Mouse (Mus musculus): ENCODE measurements around the gene Shbg. TPM values are rescaled to one million over a fixed set of nuclear protein-coding genes. Genes with fewer than 3 reads are reported as not detected.

The Shbg gene
- polyA plus RNA-seq, 1 experiment from 2014 or later = not detected

GRCm38 (mm10) chr11:69579128-69580017, 38.3 kb downstream of the Shbg start:
- peak overlapping the region; percentile 67 for H3K4me3 ChIP-seq
- peaks cover 51% of the 10 kb centered on the region for H3K4me1 ChIP-seq
- H3K9ac ChIP-seq = peak overlapping the region; percentile 89
- H3K27ac ChIP-seq = peak overlapping the region; percentile 97
- peaks cover 16% of the 10 kb centered on the region for H3K36me3 ChIP-seq (ENCODE audit: poor library complexity, severe bottlenecking)
- WGBS = 1% methylated on average over 39 of the region's 39 CpGs
- no peaks in the 10 kb centered on the region for H3K9me3 ChIP-seq (replicated peaks)
- H3K4me2 ChIP-seq = peak overlapping the region; percentile 91
- H3K27me3 ChIP-seq = no peaks in the 10 kb centered on the region
- peak; percentile 94 for ATAC-seq

GRCm38 (mm10) chr11:69578301-69578700, 39.4 kb downstream of the Shbg start:
- peak overlapping the region; percentile 91 for H3K4me2 ChIP-seq
- peaks cover 16% of the 10 kb centered on the region for H3K36me3 ChIP-seq (ENCODE audit: poor library complexity, severe bottlenecking)
- H3K9me3 ChIP-seq (replicated peaks) = no peaks in the 10 kb centered on the region
- peaks cover 49% of the 10 kb centered on the region for H3K4me1 ChIP-seq
- H3K27ac ChIP-seq = peak overlapping the region; percentile 32
- no peaks in the 10 kb centered on the region for H3K27me3 ChIP-seq
- H3K4me3 ChIP-seq = peak overlapping the region; percentile 67
- 15% methylated on average over 15 of the region's 15 CpGs for WGBS
- no peak for ATAC-seq
- H3K9ac ChIP-seq = peak overlapping the region; percentile 89

- H3K9me3 ChIP-seq (replicated peaks) = no peaks in the 10 kb centered on the region
- no peak overlapping the region for H3K27ac ChIP-seq
- peaks cover 31% of the 10 kb centered on the region for H3K36me3 ChIP-seq (ENCODE audit: poor library complexity, severe bottlenecking)
- H3K4me2 ChIP-seq = peak overlapping the region; percentile 91
- 81% methylated on average over 5 of the region's 5 CpGs for WGBS
- peaks cover 34% of the 10 kb centered on the region for H3K4me1 ChIP-seq
- no peak overlapping the region; the same call in 1 of the 2 replicates for H3K9ac ChIP-seq
- H3K4me3 ChIP-seq = no peak overlapping the region
- ATAC-seq = no peak
- no peaks in the 10 kb centered on the region for H3K27me3 ChIP-seq
These were observed 41.4 kb downstream of the Shbg start for GRCm38 (mm10) chr11:69576307-69576706.

- WGBS = 59% methylated on average over 3 of the region's 3 CpGs
- Histone ChIP-seq H3K4me2 (no peak overlapping the region), H3K27ac (no peak overlapping the region), H3K9me3 (replicated peaks) (no peaks in the 10 kb centered on the region), H3K4me1 (peaks cover 34% of the 10 kb centered on the region), H3K36me3 (ENCODE audit: poor library complexity, severe bottlenecking) (peaks cover 42% of the 10 kb centered on the region), H3K27me3 (no peaks in the 10 kb centered on the region), H3K9ac (no peak overlapping the region), H3K4me3 (no peak overlapping the region)
- ATAC-seq = no peak
These were observed 42.5 kb downstream of the Shbg start for GRCm38 (mm10) chr11:69575220-69575619.

GRCm38 (mm10) chr11:69565131-69565530, 52.6 kb downstream of the Shbg start:
- H3K4me1 ChIP-seq = peaks cover 30% of the 10 kb centered on the region

More at GRCm38 (mm10) chr11:69565131-69565530, 52.6 kb downstream of the Shbg start:
- Histone ChIP-seq H3K27me3 (no peaks in the 10 kb centered on the region), H3K4me2 (no peak overlapping the region), H3K4me3 (no peak overlapping the region), H3K36me3 (ENCODE audit: poor library complexity, severe bottlenecking) (peaks cover 78% of the 10 kb centered on the region), H3K9me3 (replicated peaks) (no peaks in the 10 kb centered on the region), H3K27ac (no peak overlapping the region), H3K9ac (no peak overlapping the region)
- WGBS = 82% methylated on average over 8 of the region's 8 CpGs
- no peak for ATAC-seq

MicroRNAs encoded within 50 kb of the gene (microRNA counts, 519-probe panel; counts per million panel counts)
- 177 counts per million, percentile 53 among the panel's probes with 10 or more counts for microRNA mmu-miR-1934
- 2,231 counts per million, percentile 59 among the panel's probes with 10 or more counts for microRNA mmu-miR-467f

Small RNA genes within 50 kb of the gene (microRNA-seq; reads per million reads assigned to microRNA genes)
- gene Mir1934 (5.1 reads per million, percentile 15 among the genes with 10 or more reads in this experiment), gene Mir467f (not detected)

Other genes starting within 250 kb of the Shbg start
- 104 and 106 TPM in 2 replicates for gene Chd3, start 248.5 kb downstream of the Shbg start, polyA plus RNA-seq (2015; fragmentation: Nextera tagmentation; extraction: Ambion mirVana)
- gene Naa38, start 222.4 kb downstream of the Shbg start, polyA plus RNA-seq (2015; fragmentation: Nextera tagmentation; extraction: Ambion mirVana) = 100.0 and 108 TPM in 2 replicates
- 45.9 and 48.6 TPM in 2 replicates for gene Cyb5d1, start 222.3 kb downstream of the Shbg start, polyA plus RNA-seq (2015; fragmentation: Nextera tagmentation; extraction: Ambion mirVana)
- 6.3 and 6.6 TPM in 2 replicates for gene Tmem88, start 219.7 kb downstream of the Shbg start, polyA plus RNA-seq (2015; fragmentation: Nextera tagmentation; extraction: Ambion mirVana)
- gene Kdm6b, start 204.2 kb downstream of the Shbg start, polyA plus RNA-seq (2015; fragmentation: Nextera tagmentation; extraction: Ambion mirVana) = 55.4 and 59.3 TPM in 2 replicates
- 1.7 and 2.0 TPM in 2 replicates for gene Dnah2, start 68.8 kb downstream of the Shbg start, polyA plus RNA-seq (2015; fragmentation: Nextera tagmentation; extraction: Ambion mirVana)
- gene Efnb3, start 57.7 kb downstream of the Shbg start, polyA plus RNA-seq (2015; fragmentation: Nextera tagmentation; extraction: Ambion mirVana) = 63.1 and 72.0 TPM in 2 replicates
- gene Wrap53, start 37.6 kb downstream of the Shbg start, polyA plus RNA-seq (2015; fragmentation: Nextera tagmentation; extraction: Ambion mirVana) = 32.0 and 35.1 TPM in 2 replicates
- gene Trp53, start 37.5 kb downstream of the Shbg start, polyA plus RNA-seq (2015; fragmentation: Nextera tagmentation; extraction: Ambion mirVana) = 119 and 129 TPM in 2 replicates
- 12.7 and 14.0 TPM in 2 replicates for gene Atp1b2, start 12.0 kb downstream of the Shbg start, polyA plus RNA-seq (2015; fragmentation: Nextera tagmentation; extraction: Ambion mirVana)
- 20.6 and 22.7 TPM in 2 replicates for gene Sat2, start 4.1 kb upstream of the Shbg start, polyA plus RNA-seq (2015; fragmentation: Nextera tagmentation; extraction: Ambion mirVana)
- gene Fxr2, start 15.1 kb upstream of the Shbg start, polyA plus RNA-seq (2015; fragmentation: Nextera tagmentation; extraction: Ambion mirVana) = 38.7 and 42.2 TPM in 2 replicates
- gene Sox15, start 37.4 kb upstream of the Shbg start, polyA plus RNA-seq (2015; fragmentation: Nextera tagmentation; extraction: Ambion mirVana) = not detected in 2 replicates
- 89.4 and 95.2 TPM in 2 replicates for gene Mpdu1, start 44.7 kb upstream of the Shbg start, polyA plus RNA-seq (2015; fragmentation: Nextera tagmentation; extraction: Ambion mirVana)
- 4.4 and 5.2 TPM in 2 replicates for gene Cd68, start 48.2 kb upstream of the Shbg start, polyA plus RNA-seq (2015; fragmentation: Nextera tagmentation; extraction: Ambion mirVana)
- gene Eif4a1, start 54.5 kb upstream of the Shbg start, polyA plus RNA-seq (2015; fragmentation: Nextera tagmentation; extraction: Ambion mirVana) = 654 and 701 TPM in 2 replicates
- gene Senp3, start 64.2 kb upstream of the Shbg start, polyA plus RNA-seq (2015; fragmentation: Nextera tagmentation; extraction: Ambion mirVana) = 93.7 and 99.6 TPM in 2 replicates
- gene Tnfsf13, start 67.9 kb upstream of the Shbg start, polyA plus RNA-seq (2015; fragmentation: Nextera tagmentation; extraction: Ambion mirVana) = 0.15 and 0.43 TPM in 2 replicates
- 1.00 and 1.1 TPM in 2 replicates for gene Tnfsf12, start 77.9 kb upstream of the Shbg start, polyA plus RNA-seq (2015; fragmentation: Nextera tagmentation; extraction: Ambion mirVana)
- gene Tnfsfm13, start 78.2 kb upstream of the Shbg start, polyA plus RNA-seq (2015; fragmentation: Nextera tagmentation; extraction: Ambion mirVana) = 0.45 and 0.87 TPM in 2 replicates
- 23.2 and 24.1 TPM in 2 replicates for gene Polr2a, start 140.7 kb upstream of the Shbg start, polyA plus RNA-seq (2015; fragmentation: Nextera tagmentation; extraction: Ambion mirVana)
- 0.26 and 0.58 TPM in 2 replicates for gene Slc35g3, start 144.1 kb upstream of the Shbg start, polyA plus RNA-seq (2015; fragmentation: Nextera tagmentation; extraction: Ambion mirVana)
- gene Zbtb4, start 148.0 kb upstream of the Shbg start, polyA plus RNA-seq (2015; fragmentation: Nextera tagmentation; extraction: Ambion mirVana) = 1.6 and 1.8 TPM in 2 replicates
- gene Chrnb1, start 178.0 kb upstream of the Shbg start, polyA plus RNA-seq (2015; fragmentation: Nextera tagmentation; extraction: Ambion mirVana) = 1.5 TPM in 2 replicates
- 3.3 and 3.8 TPM in 2 replicates for gene Fgf11, start 184.0 kb upstream of the Shbg start, polyA plus RNA-seq (2015; fragmentation: Nextera tagmentation; extraction: Ambion mirVana)
- 0.39 and 1.00 TPM in 2 replicates for gene Tmem102, start 187.7 kb upstream of the Shbg start, polyA plus RNA-seq (2015; fragmentation: Nextera tagmentation; extraction: Ambion mirVana)
- not detected in 2 replicates for gene Gm39566, start 197.4 kb upstream of the Shbg start, polyA plus RNA-seq (2015; fragmentation: Nextera tagmentation; extraction: Ambion mirVana)
- gene Spem2, start 200.6 kb upstream of the Shbg start, polyA plus RNA-seq (2015; fragmentation: Nextera tagmentation; extraction: Ambion mirVana) = not detected in 2 replicates
- 0.37 and 0.52 TPM in 2 replicates for gene Spem1, start 204.3 kb upstream of the Shbg start, polyA plus RNA-seq (2015; fragmentation: Nextera tagmentation; extraction: Ambion mirVana)
- 16.6 and 17.0 TPM in 2 replicates for gene Nlgn2, start 219.9 kb upstream of the Shbg start, polyA plus RNA-seq (2015; fragmentation: Nextera tagmentation; extraction: Ambion mirVana)
- 340 and 360 TPM in 2 replicates for gene Tmem256, start 220.6 kb upstream of the Shbg start, polyA plus RNA-seq (2015; fragmentation: Nextera tagmentation; extraction: Ambion mirVana)
- gene Plscr3, start 228.5 kb upstream of the Shbg start, polyA plus RNA-seq (2015; fragmentation: Nextera tagmentation; extraction: Ambion mirVana) = 44.1 and 45.4 TPM in 2 replicates
- gene Tnk1, start 240.8 kb upstream of the Shbg start, polyA plus RNA-seq (2015; fragmentation: Nextera tagmentation; extraction: Ambion mirVana) = 0.09 and 0.20 TPM in 2 replicates

Data from forebrain, embryonic 13.5 days (tissue).